Mouse (Mus musculus) embryonic facial prominence, embryonic 13.5 days (tissue): ENCODE measurements at regions not wholly inside any gene's neighbourhood (a gene's known extent, or its start where the extent isn't known, plus 50 kb on each side); places are given as distances from the start of the nearest gene placed in this dataset.

Experiments
- ATAC-seq: fragments of 200-750 bp; cut with Nextera tagmentation; 2 replicates; pipeline ENCODE4 v1.8.0; 2017; ENCODE audit warnings: low read depth; ENCODE audit not compliant: insufficient number of reproducible peaks, insufficient read depth, low FRiP score, low TSS enrichment
- H3K27ac ChIP-seq: fragments of 300-500 bp; sonication (generic); 2 replicates; pipeline ENCODE4 v1.5.1; 2015; ENCODE audit warnings: moderate library complexity, mild to moderate bottlenecking, inconsistent platforms
- H3K27me3 ChIP-seq: fragments of 300-500 bp; sonication (generic); 2 replicates; pipeline ENCODE4 v1.6.1; 2015; ENCODE audit warnings: mild to moderate bottlenecking, inconsistent platforms
- H3K36me3 ChIP-seq: fragments of 300-500 bp; sonication (generic); 2 replicates; pipeline ENCODE4 v1.6.1; 2015; ENCODE audit warnings: mild to moderate bottlenecking, inconsistent platforms
- H3K4me1 ChIP-seq: fragments of 300-500 bp; sonication (generic); 2 replicates; pipeline ENCODE4 v1.6.1; 2015; ENCODE audit warnings: inconsistent platforms
- H3K4me2 ChIP-seq: fragments of 300-500 bp; sonication (generic); 2 replicates; pipeline ENCODE4 v1.6.1; 2015; ENCODE audit warnings: moderate library complexity, mild to moderate bottlenecking, inconsistent platforms
- H3K4me3 ChIP-seq: fragments of 300-500 bp; sonication (generic); 2 replicates; pipeline ENCODE4 v1.5.1; 2015; ENCODE audit warnings: mild to moderate bottlenecking, inconsistent platforms
- H3K9ac ChIP-seq: fragments of 300-500 bp; sonication (generic); 2 replicates; pipeline ENCODE4 v1.6.1; 2015; ENCODE audit warnings: mild to moderate bottlenecking, inconsistent platforms
- H3K9me3 ChIP-seq: fragments of 300-500 bp; sonication (generic); 2 replicates; pipeline ENCODE4 v1.6.1; 2016; ENCODE audit warnings: inconsistent platforms
- WGBS: fragments of 180-500 bp; shearing (Covaris S2); methylation state at CpG from one replicate; pipeline ENCODE4 v1.1.7; 2015; ENCODE audit warnings: mixed read lengths; 5-methylcytosine and 5-hydroxymethylcytosine counted together

- 20% methylated on average over 7 of the region's 7 CpGs for WGBS
- Histone ChIP-seq H3K27ac (peak overlapping the region; percentile 68), H3K4me2 (peak overlapping the region; percentile 12), H3K4me1 (peaks cover 44% of the 10 kb centered on the region), H3K9ac (no peak overlapping the region), H3K9me3 (no peaks in the 10 kb centered on the region), H3K4me3 (no peak overlapping the region), H3K36me3 (no peaks in the 10 kb centered on the region), H3K27me3 (no peaks in the 10 kb centered on the region)
- no peak for ATAC-seq
These were observed 139.0 kb upstream of the Tbl1xr1 start for GRCm38 (mm10) chr3:21937281-21938035.

DNA sequence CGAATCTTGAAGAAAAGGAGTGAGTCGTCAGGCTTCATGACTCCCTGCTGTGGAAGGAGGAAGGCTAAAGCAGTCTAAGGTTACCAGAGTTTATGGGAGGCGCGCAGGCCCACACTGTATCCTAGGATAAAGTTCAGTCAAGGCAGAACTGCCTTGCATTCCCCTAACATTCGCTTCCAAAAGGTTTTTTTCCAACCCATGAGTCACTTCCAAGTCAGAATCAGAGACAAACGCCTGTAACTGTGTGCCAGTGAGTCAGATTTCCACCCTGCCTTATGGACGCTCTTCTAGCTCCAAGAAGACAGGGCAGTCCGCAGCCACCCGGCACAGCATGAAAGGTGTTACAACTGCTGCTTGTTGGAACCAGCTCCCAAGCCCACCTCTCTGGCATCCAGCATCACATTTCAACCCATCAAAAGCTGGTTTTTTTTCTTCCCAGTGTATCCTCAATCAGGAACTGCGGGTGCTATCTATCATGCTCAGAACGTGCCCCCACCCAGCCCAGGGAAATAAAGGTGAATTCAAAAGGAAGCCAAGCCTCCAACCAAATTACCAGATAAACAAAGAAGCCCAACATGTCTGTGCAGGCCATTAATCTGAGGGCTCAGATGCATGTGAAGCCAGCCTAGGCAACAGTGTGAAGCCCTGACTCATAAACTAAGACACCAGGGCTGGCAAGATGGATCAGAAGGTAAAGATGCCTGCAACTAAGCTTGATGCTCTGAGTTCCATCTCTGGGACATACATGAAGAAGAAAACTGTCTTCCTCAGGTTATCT is 138.2 kb upstream of the Tbl1xr1 start:
- no peak overlapping the region for H3K9ac ChIP-seq
- no peaks in the 10 kb centered on the region for H3K27me3 ChIP-seq
- peak overlapping the region; percentile 68 for H3K27ac ChIP-seq
- H3K4me3 ChIP-seq = no peak overlapping the region
- H3K9me3 ChIP-seq = no peaks in the 10 kb centered on the region
- WGBS = 24% methylated on average over 11 of the region's 11 CpGs
- peak overlapping the region; percentile 12 for H3K4me2 ChIP-seq
- no peak for ATAC-seq
- no peaks in the 10 kb centered on the region for H3K36me3 ChIP-seq
- H3K4me1 ChIP-seq = peaks cover 44% of the 10 kb centered on the region

GRCm38 (mm10) chr3:21939738-21940137 is 136.7 kb upstream of the Tbl1xr1 start:
- Histone ChIP-seq H3K36me3 (no peaks in the 10 kb centered on the region), H3K9me3 (no peaks in the 10 kb centered on the region), H3K4me2 (no peak overlapping the region), H3K4me3 (no peak overlapping the region), H3K4me1 (peaks cover 39% of the 10 kb centered on the region), H3K9ac (no peak overlapping the region), H3K27me3 (no peaks in the 10 kb centered on the region), H3K27ac (no peak overlapping the region)
- ATAC-seq = no peak
- 92% methylated on average over 6 of the region's 6 CpGs for WGBS

- Histone ChIP-seq H3K9ac (no peak overlapping the region), H3K9me3 (no peaks in the 10 kb centered on the region), H3K4me2 (no peak overlapping the region), H3K27ac (no peak overlapping the region), H3K4me1 (peaks cover 27% of the 10 kb centered on the region), H3K4me3 (no peak overlapping the region), H3K36me3 (no peaks in the 10 kb centered on the region), H3K27me3 (no peaks in the 10 kb centered on the region)
- no peak for ATAC-seq
- 77% methylated on average over 2 of the region's 2 CpGs for WGBS
These were observed 134.9 kb upstream of the Tbl1xr1 start for GRCm38 (mm10) chr3:21941596-21941995.

- Histone ChIP-seq H3K27me3 (no peaks in the 10 kb centered on the region), H3K9ac (no peak overlapping the region), H3K4me3 (no peak overlapping the region), H3K4me2 (no peak overlapping the region), H3K36me3 (no peaks in the 10 kb centered on the region), H3K27ac (no peak overlapping the region), H3K4me1 (peaks cover 14% of the 10 kb centered on the region), H3K9me3 (no peaks in the 10 kb centered on the region)
- 88% methylated on average over 1 of the region's 1 CpGs for WGBS
- ATAC-seq = no peak
These were observed 133.5 kb upstream of the Tbl1xr1 start for GRCm38 (mm10) chr3:21942912-21943311.

DNA sequence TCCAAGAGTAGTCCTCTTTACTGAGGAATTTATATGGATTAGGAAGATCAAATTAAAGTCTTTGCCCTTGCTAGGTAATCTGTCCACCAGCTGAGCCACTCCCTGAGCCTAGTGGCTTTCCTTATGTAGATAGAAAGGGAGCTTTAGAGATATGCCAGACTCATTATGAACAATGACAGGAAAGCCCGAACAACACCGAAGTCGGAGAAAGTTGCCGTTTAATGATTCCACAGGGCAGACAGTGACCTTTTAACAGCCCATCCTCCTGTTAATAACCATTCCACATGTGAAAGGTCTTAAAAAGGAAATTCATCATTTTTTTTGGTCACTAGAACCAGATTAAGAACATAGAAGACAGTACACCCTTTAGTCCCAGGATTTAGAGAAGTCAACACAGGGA is 130.7 kb upstream of the Tbl1xr1 start:
- no peak for ATAC-seq
- Histone ChIP-seq H3K27ac (no peak overlapping the region), H3K4me1 (peaks cover 6% of the 10 kb centered on the region; the same call in 1 of the 2 replicates), H3K4me3 (no peak overlapping the region), H3K4me2 (no peak overlapping the region), H3K27me3 (no peaks in the 10 kb centered on the region), H3K9me3 (no peaks in the 10 kb centered on the region), H3K9ac (no peak overlapping the region), H3K36me3 (no peaks in the 10 kb centered on the region)
- WGBS = 72% methylated on average over 4 of the region's 4 CpGs

DNA sequence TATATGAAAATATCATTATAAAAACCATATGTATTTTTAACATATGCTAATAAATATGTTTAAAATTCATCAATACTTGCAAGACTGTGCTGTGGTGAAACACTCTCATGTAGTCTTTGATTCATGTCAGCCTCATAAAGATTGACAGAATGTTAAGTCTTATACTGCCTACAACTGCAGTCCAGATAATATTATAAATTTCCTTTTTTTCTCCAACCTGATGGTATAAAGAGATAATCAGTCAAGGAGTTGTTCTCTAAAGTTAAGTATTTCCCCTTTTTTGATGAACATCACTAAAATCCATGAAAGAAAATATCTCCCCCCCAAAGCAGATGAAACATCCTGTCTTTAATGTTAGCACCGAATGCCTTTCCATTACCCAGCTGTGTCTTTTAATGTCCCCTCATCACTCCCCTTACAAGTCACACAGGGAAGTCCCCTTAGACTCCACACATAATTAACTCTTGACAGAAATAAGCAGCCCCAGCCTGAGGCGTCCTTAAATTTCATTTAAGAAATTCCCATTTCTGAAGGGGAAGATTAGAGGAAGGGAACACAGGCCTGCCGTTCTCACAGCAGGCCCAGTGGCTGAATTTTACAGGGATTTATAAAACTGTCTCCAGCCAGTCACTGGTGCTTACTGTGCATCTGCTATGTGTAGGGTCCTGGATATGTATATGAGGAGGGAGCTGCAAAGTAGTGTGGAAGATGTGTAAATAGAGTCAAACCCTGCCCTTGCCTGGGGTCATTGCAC is 129.0 kb upstream of the Tbl1xr1 start:
- Histone ChIP-seq H3K4me3 (no peak overlapping the region), H3K27me3 (no peaks in the 10 kb centered on the region), H3K9ac (no peak overlapping the region), H3K4me2 (no peak overlapping the region), H3K27ac (no peak overlapping the region), H3K4me1 (peaks cover 7% of the 10 kb centered on the region; the same call in 1 of the 2 replicates), H3K9me3 (no peaks in the 10 kb centered on the region), H3K36me3 (no peaks in the 10 kb centered on the region)
- no peak for ATAC-seq
- WGBS = 13% methylated on average over 3 of the region's 3 CpGs

DNA sequence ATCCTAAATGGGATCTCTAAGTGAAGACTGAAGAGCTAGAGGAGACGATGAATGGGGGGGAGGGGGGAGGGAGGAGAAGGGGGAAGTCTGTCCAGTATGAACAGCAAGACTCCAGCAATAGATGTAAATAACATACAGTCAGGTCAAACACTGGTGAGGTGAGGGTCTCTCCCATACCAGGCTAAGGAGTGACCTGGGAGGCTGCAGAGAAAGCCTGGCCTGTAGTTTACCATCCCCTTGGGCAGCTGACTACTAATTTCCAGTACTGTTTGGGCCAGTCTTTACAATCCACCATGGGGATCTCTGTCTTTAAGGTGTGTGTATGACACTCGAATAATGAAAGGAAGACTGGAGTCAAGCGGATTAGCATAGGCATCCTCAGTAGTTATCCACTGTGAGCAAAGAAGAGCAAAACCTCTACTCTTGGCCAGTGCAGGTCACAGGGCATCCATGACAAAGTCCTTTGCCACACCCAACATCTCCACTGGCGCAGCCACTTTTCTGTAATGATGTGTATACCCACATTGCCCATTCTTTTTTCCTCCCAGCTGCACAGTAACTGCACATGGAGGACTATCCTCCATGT is 128.3 kb upstream of the Tbl1xr1 start:
- Histone ChIP-seq H3K9ac (no peak overlapping the region), H3K27ac (no peak overlapping the region), H3K4me3 (no peak overlapping the region), H3K4me1 (peaks cover 12% of the 10 kb centered on the region; the same call in 1 of the 2 replicates), H3K4me2 (no peak overlapping the region), H3K36me3 (no peaks in the 10 kb centered on the region), H3K9me3 (no peaks in the 10 kb centered on the region), H3K27me3 (no peaks in the 10 kb centered on the region)
- WGBS = 72% methylated on average over 4 of the region's 4 CpGs
- no peak for ATAC-seq

DNA sequence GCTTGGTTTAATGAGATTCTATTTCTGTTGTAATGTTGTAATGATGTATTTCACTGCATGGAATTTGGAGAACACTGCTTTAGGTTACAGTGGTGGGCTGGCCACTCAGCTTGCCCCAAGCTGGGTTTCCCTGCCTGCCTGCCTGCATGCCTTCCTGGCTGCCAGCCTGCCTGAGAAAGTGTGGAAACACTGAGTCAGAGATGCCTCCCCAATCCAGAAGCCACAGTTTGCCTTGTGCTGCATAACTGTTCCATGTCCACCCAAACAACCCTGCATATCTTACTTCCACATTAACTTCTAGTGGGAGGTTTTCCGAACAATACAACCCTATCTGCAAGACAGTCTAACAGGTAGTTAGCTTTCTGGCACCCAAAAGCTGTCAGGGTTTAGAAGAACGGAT is 127.0 kb upstream of the Tbl1xr1 start:
- Histone ChIP-seq H3K4me3 (no peak overlapping the region), H3K4me1 (peaks cover 12% of the 10 kb centered on the region; the same call in 1 of the 2 replicates), H3K36me3 (no peaks in the 10 kb centered on the region), H3K27me3 (no peaks in the 10 kb centered on the region), H3K9ac (no peak overlapping the region), H3K9me3 (no peaks in the 10 kb centered on the region), H3K27ac (no peak overlapping the region), H3K4me2 (no peak overlapping the region)
- WGBS = 88% methylated on average over 2 of the region's 2 CpGs
- no peak for ATAC-seq

- H3K36me3 ChIP-seq = no peaks in the 10 kb centered on the region
- no peak overlapping the region for H3K9ac ChIP-seq
- H3K4me2 ChIP-seq = no peak overlapping the region
- no peak overlapping the region for H3K27ac ChIP-seq
- H3K9me3 ChIP-seq = no peaks in the 10 kb centered on the region
- H3K27me3 ChIP-seq = no peaks in the 10 kb centered on the region
- WGBS = 59% methylated on average over 5 of the region's 5 CpGs
- H3K4me1 ChIP-seq = peaks cover 7% of the 10 kb centered on the region; the same call in 1 of the 2 replicates
- no peak for ATAC-seq
- H3K4me3 ChIP-seq = no peak overlapping the region
These were observed 125.9 kb upstream of the Tbl1xr1 start for GRCm38 (mm10) chr3:21950571-21950970.
